25 mouse cellular contexts compared by ENCODE assay signal in the genomic region with DNA sequence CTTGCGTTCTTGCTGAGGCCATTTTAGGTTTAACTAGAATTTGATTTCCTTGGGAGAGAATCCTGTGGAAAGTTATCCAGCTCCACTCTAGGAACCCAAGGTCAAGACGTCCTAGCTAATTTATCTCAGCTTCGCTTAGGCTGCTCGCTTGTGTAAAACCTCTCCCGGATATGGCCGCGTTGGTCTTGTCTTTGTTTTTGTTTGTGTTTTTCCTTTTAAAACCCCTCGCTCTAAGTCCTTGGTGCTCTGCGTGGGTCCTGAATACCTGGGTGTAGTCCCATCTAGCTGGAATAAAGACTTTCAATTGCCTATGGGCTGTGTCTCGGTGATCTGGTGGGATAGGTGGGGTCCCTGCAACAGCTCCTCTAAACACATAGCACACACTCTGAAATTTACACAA.
"Had no signal": no experiment of that assay in that cellular context is flagged by ENCODE, and none has a peak within 500 bp of the region (broad histone marks: within the 10 kb centered on the region; RNA-seq: fewer than 3 reads in every experiment).

No protein-coding gene starts in this region.

- H3K4me1 ChIP-seq: forebrain, embryonic 12.5 days; forebrain, embryonic 13.5 days; forebrain, embryonic 15.5 days had no signal

- H3K4me2 ChIP-seq: embryonic facial prominence, embryonic 12.5 days; embryonic facial prominence, embryonic 13.5 days; embryonic facial prominence, embryonic 15.5 days; forebrain, embryonic 12.5 days; forebrain, embryonic 13.5 days; forebrain, embryonic 15.5 days had no signal

- H3K27me3 ChIP-seq: embryonic facial prominence, embryonic 12.5 days; embryonic facial prominence, embryonic 13.5 days; embryonic facial prominence, embryonic 15.5 days; forebrain, embryonic 12.5 days; forebrain, embryonic 13.5 days; forebrain, embryonic 15.5 days had no signal

- DNase-seq: cerebellum, adult 9-10 months; cerebellum, adult 9-11 months; cerebellum, postnatal 10 days; cerebellum, postnatal 14 days; cerebellum, postnatal 25 days; cerebellum, postnatal 36 days; embryo, embryonic 11 days; forebrain, postnatal 0 days; gastrocnemius, adult 2 months; gastrocnemius, postnatal 10 days; gastrocnemius, postnatal 14 days; gastrocnemius, postnatal 25 days; gastrocnemius, postnatal 36 days had no signal

- H3K9me3 ChIP-seq: embryonic facial prominence, embryonic 10.5 days; embryonic facial prominence, embryonic 12.5 days; embryonic facial prominence, embryonic 13.5 days; embryonic facial prominence, embryonic 15.5 days; forebrain, embryonic 10.5 days; forebrain, embryonic 12.5 days; forebrain, embryonic 13.5 days; forebrain, embryonic 15.5 days had no signal

- H3K9ac ChIP-seq: embryonic facial prominence, embryonic 12.5 days; embryonic facial prominence, embryonic 13.5 days; embryonic facial prominence, embryonic 15.5 days; forebrain, embryonic 12.5 days; forebrain, embryonic 13.5 days; forebrain, embryonic 15.5 days; forebrain, postnatal 0 days had no signal

- ATAC-seq: forebrain, embryonic 13.5 days; forebrain, embryonic 14.5 days; forebrain, embryonic 15.5 days; forebrain, embryonic 16.5 days; forebrain, postnatal 0 days had no signal

- H3K4me3 ChIP-seq: embryonic facial prominence, embryonic 10.5 days; embryonic facial prominence, embryonic 12.5 days; embryonic facial prominence, embryonic 13.5 days; embryonic facial prominence, embryonic 15.5 days; erythroblast, embryonic 14.5 days; forebrain, embryonic 10.5 days; forebrain, embryonic 12.5 days; forebrain, embryonic 13.5 days; forebrain, embryonic 15.5 days; gastrocnemius, adult 2 months; heart, adult 2 months had no signal

- H3K36me3 ChIP-seq: embryonic facial prominence, embryonic 10.5 days; embryonic facial prominence, embryonic 12.5 days; embryonic facial prominence, embryonic 13.5 days; embryonic facial prominence, embryonic 15.5 days; forebrain, embryonic 10.5 days; forebrain, embryonic 12.5 days; forebrain, embryonic 15.5 days had no signal

- H3K27ac ChIP-seq: embryonic facial prominence, embryonic 10.5 days; embryonic facial prominence, embryonic 12.5 days; embryonic facial prominence, embryonic 13.5 days; embryonic facial prominence, embryonic 15.5 days; forebrain, embryonic 10.5 days; forebrain, embryonic 12.5 days; forebrain, embryonic 13.5 days; forebrain, embryonic 15.5 days; gastrocnemius, adult 2 months; heart, adult 2 months had no signal
